Mouse (Mus musculus): Measurements from ENCODE around the gene Htr1d.

The Htr1d gene

GRCm38 (mm10) chr4:136423224-136423623, at the start of gene Htr1d:
Gene Htr1d, plus strand, starts transcription at chr4:136423524.
- DNase-seq (ENCODE audit: low read depth, low spot score), result no peak

GRCm38 (mm10) chr4:136377001-136377400, 46.3 kb upstream of the Htr1d start:
- DNase-seq (ENCODE audit: low read depth, low spot score), result no peak

- no peak for DNase-seq (ENCODE audit: low read depth, low spot score)
Measured at GRCm38 (mm10) chr4:136383052-136383451, 40.3 kb upstream of the Htr1d start.

- no peak for DNase-seq (ENCODE audit: low read depth, low spot score)
Measured at GRCm38 (mm10) chr4:136383839-136384238, 39.5 kb upstream of the Htr1d start.

- no peak for DNase-seq (ENCODE audit: low read depth, low spot score)
Measured at GRCm38 (mm10) chr4:136387261-136387660, 36.1 kb upstream of the Htr1d start.

- no peak for DNase-seq (ENCODE audit: low read depth, low spot score)
Measured at GRCm38 (mm10) chr4:136401806-136402205, 21.5 kb upstream of the Htr1d start.

GRCm38 (mm10) chr4:136407831-136408230, 15.5 kb upstream of the Htr1d start:
- DNase-seq (ENCODE audit: low read depth, low spot score), result no peak

- no peak for DNase-seq (ENCODE audit: low read depth, low spot score)
Measured at GRCm38 (mm10) chr4:136411995-136412765, 11.1 kb upstream of the Htr1d start.

- DNase-seq (ENCODE audit: low read depth, low spot score), result no peak
Measured at GRCm38 (mm10) chr4:136415477-136415876, 7.8 kb upstream of the Htr1d start.

- no peak for DNase-seq (ENCODE audit: low read depth, low spot score)
Measured at GRCm38 (mm10) chr4:136418962-136419361, 4.4 kb upstream of the Htr1d start.

GRCm38 (mm10) chr4:136419386-136419785, 3.9 kb upstream of the Htr1d start:
- no peak for DNase-seq (ENCODE audit: low read depth, low spot score)

GRCm38 (mm10) chr4:136424120-136424999, 1.0 kb downstream of the Htr1d start:
- DNase-seq (ENCODE audit: low read depth, low spot score), result no peak

- DNase-seq (ENCODE audit: low read depth, low spot score), result no peak
Measured at GRCm38 (mm10) chr4:136425000-136425288, 1.6 kb downstream of the Htr1d start.

- no peak for DNase-seq (ENCODE audit: low read depth, low spot score)
Measured at GRCm38 (mm10) chr4:136430609-136431375, 7.5 kb downstream of the Htr1d start.

- DNase-seq (ENCODE audit: low read depth, low spot score), result peak; percentile 89
Measured at GRCm38 (mm10) chr4:136431376-136431693, 8.0 kb downstream of the Htr1d start.

- no peak for DNase-seq (ENCODE audit: low read depth, low spot score)
Measured at GRCm38 (mm10) chr4:136434029-136434428, 10.7 kb downstream of the Htr1d start.

GRCm38 (mm10) chr4:136439106-136439505, 15.8 kb downstream of the Htr1d start:
- no peak for DNase-seq (ENCODE audit: low read depth, low spot score)

GRCm38 (mm10) chr4:136441354-136442043, 18.2 kb downstream of the Htr1d start:
- DNase-seq (ENCODE audit: low read depth, low spot score), result no peak

- no peak for DNase-seq (ENCODE audit: low read depth, low spot score)
Measured at GRCm38 (mm10) chr4:136444561-136444960, 21.2 kb downstream of the Htr1d start.

- no peak for DNase-seq (ENCODE audit: low read depth, low spot score)
Measured at GRCm38 (mm10) chr4:136449795-136450194, 26.5 kb downstream of the Htr1d start.

- no peak for DNase-seq (ENCODE audit: low read depth, low spot score)
Measured at GRCm38 (mm10) chr4:136450271-136450670, 26.9 kb downstream of the Htr1d start.

- no peak for DNase-seq (ENCODE audit: low read depth, low spot score)
Measured at GRCm38 (mm10) chr4:136451564-136451963, 28.2 kb downstream of the Htr1d start.
